Mouse (Mus musculus) liver, adult 2 months (tissue): ENCODE results near the gene Macc1.

Experiments
- CTCF ChIP-seq: fragments of 200-500 bp; IDR thresholded peaks from 2 replicates; pipeline ENCODE4 v1.5.1; 2011; ENCODE audit warnings: low read depth, low read length, control low read depth
- POLR2A ChIP-seq: fragments of 200-500 bp; IDR thresholded peaks from 2 replicates; pipeline ENCODE4 v1.6.1; 2011; ENCODE audit warnings: low read length, control low read depth; ENCODE audit not compliant: insufficient read depth; ENCODE audit errors: extremely low read depth

- TF ChIP-seq POLR2A (no peak), CTCF (no peak)
Measured at GRCm38 (mm10) chr12:119386650-119387049, 72.6 kb downstream of the Macc1 start.
